ENCODE assay signal across 24 mouse cellular contexts in genomic region chr1:71341370-71342260, GRCm38 (mm10).
A peak's percentile ranks its signal among the peaks of the same experiment; 100 is the strongest.
DNase-seq lines count a peak whose midpoint lies in the region; ATAC-seq and TF ChIP-seq lines count a peak whose summit lies in the region.
"Had no signal": no experiment of that assay in that cellular context is flagged by ENCODE, and none has a peak within 500 bp of the region (broad histone marks: within the 10 kb centered on the region; RNA-seq: fewer than 3 reads in every experiment).

No protein-coding gene starts in this region.

- no peak for DNase-seq in midbrain, embryonic 10.5 days (ENCODE audit: low spot score)
- peak; percentile 5 for DNase-seq in brain, adult 2 months (ENCODE audit: low read depth, low spot score)
- DNase-seq in gastrocnemius, adult 2 months, result no peak
- no peak for DNase-seq in adrenal gland, postnatal 14 days
- DNase-seq: adrenal gland, postnatal 36 days; cerebellum, adult 11 months; cerebellum, adult 9-10 months; cerebellum, postnatal 36 days; heart, adult 2 months; heart, postnatal 10 days; kidney, adult 9 months; kidney, postnatal 10 days; liver; lung, adult 2 months; lung, postnatal 10 days; right cerebral cortex, postnatal 14 days had no signal

- H3K9ac ChIP-seq in midbrain, embryonic 12.5 days (replicated peaks), result no peak overlapping the region
- no peak overlapping the region for H3K9ac ChIP-seq in forebrain, embryonic 13.5 days
- H3K9ac ChIP-seq in neural tube, embryonic 14.5 days (replicated peaks; ENCODE audit: low read depth, low read length), result no peak overlapping the region
- H3K9ac ChIP-seq: heart, embryonic 13.5 days; liver, embryonic 14.5 days; stomach, embryonic 15.5 days had no signal

- peaks cover 12% of the 10 kb centered on the region for H3K4me1 ChIP-seq in midbrain, embryonic 12.5 days
- peaks cover 7% of the 10 kb centered on the region; the same call in 1 of the 2 replicates for H3K4me1 ChIP-seq in midbrain, embryonic 10.5 days
- H3K4me1 ChIP-seq in forebrain, embryonic 13.5 days, result peaks cover 21% of the 10 kb centered on the region
- peaks cover 7% of the 10 kb centered on the region; the same call in 1 of the 2 replicates for H3K4me1 ChIP-seq in neural tube, embryonic 14.5 days (ENCODE audit: control insufficient read depth, insufficient read depth, low read length)
- H3K4me1 ChIP-seq: stomach, embryonic 15.5 days had no signal

- no peaks in the 10 kb centered on the region for H3K9me3 ChIP-seq in midbrain, embryonic 12.5 days
- H3K9me3 ChIP-seq in midbrain, embryonic 10.5 days (replicated peaks), result no peaks in the 10 kb centered on the region
- H3K9me3 ChIP-seq in forebrain, embryonic 13.5 days (replicated peaks), result no peaks in the 10 kb centered on the region
- H3K9me3 ChIP-seq in neural tube, embryonic 14.5 days (ENCODE audit: control insufficient read depth, low read length), result no peaks in the 10 kb centered on the region
- H3K9me3 ChIP-seq: heart, embryonic 13.5 days; stomach, embryonic 15.5 days had no signal

- H3K27me3 ChIP-seq in midbrain, embryonic 12.5 days, result no peaks in the 10 kb centered on the region
- H3K27me3 ChIP-seq in midbrain, embryonic 10.5 days (ENCODE audit: low read depth, poor library complexity, severe bottlenecking), result no peaks in the 10 kb centered on the region
- peaks cover 6% of the 10 kb centered on the region; the same call in 1 of the 2 replicates for H3K27me3 ChIP-seq in forebrain, embryonic 13.5 days
- H3K27me3 ChIP-seq in neural tube, embryonic 14.5 days (ENCODE audit: control insufficient read depth, insufficient read depth, low read length), result no peaks in the 10 kb centered on the region
- H3K27me3 ChIP-seq: heart, embryonic 13.5 days; stomach, embryonic 15.5 days had no signal

- no peak overlapping the region for H3K27ac ChIP-seq in midbrain, embryonic 12.5 days (replicated peaks)
- no peak overlapping the region for H3K27ac ChIP-seq in midbrain, embryonic 10.5 days (replicated peaks)
- no peak overlapping the region for H3K27ac ChIP-seq in forebrain, embryonic 13.5 days
- no peak overlapping the region for H3K27ac ChIP-seq in neural tube, embryonic 14.5 days (ENCODE audit: low read depth, low read length)
- H3K27ac ChIP-seq in gastrocnemius, adult 2 months, result no peak overlapping the region
- H3K27ac ChIP-seq: heart, adult 2 months; heart, embryonic 13.5 days; liver, embryonic 14.5 days; stomach, embryonic 15.5 days had no signal

- intact Hi-C loops in gastrocnemius, adult 2 months (cut with DNase I), result no loop called here

- 66% methylated on average over 7 of the region's 7 CpGs for WGBS in midbrain, embryonic 12.5 days
- WGBS in midbrain, embryonic 10.5 days, result 74% methylated on average over 7 of the region's 7 CpGs
- 17% methylated on average over 7 of the region's 7 CpGs for WGBS in forebrain, embryonic 13.5 days
- 42% methylated on average over 7 of the region's 7 CpGs for WGBS in neural tube, embryonic 14.5 days

- H3K36me3 ChIP-seq in midbrain, embryonic 12.5 days, result no peaks in the 10 kb centered on the region
- H3K36me3 ChIP-seq in midbrain, embryonic 10.5 days, result no peaks in the 10 kb centered on the region
- no peaks in the 10 kb centered on the region for H3K36me3 ChIP-seq in forebrain, embryonic 13.5 days (ENCODE audit: poor library complexity, severe bottlenecking)
- H3K36me3 ChIP-seq in neural tube, embryonic 14.5 days (ENCODE audit: control insufficient read depth, insufficient read depth, low read length), result no peaks in the 10 kb centered on the region
- H3K36me3 ChIP-seq: heart, embryonic 13.5 days; stomach, embryonic 15.5 days had no signal

- TF ChIP-seq CTCF in gastrocnemius, adult 2 months (IDR thresholded peaks at IDR 0.05), result no peak

- 0 out of 2 replicates have a peak, but pooled peaks have one; percentile 38 for ATAC-seq in midbrain, embryonic 12.5 days (ENCODE audit: low FRiP score, low read depth)
- peak; percentile 90 for ATAC-seq in forebrain, embryonic 13.5 days
- ATAC-seq in neural tube, embryonic 14.5 days (ENCODE audit: low read depth), result peak; percentile 69
- ATAC-seq: CD4-positive, CD25-positive, alpha-beta regulatory T cell, adult 4 months; intestine, embryonic 16.5 days had no signal

- no peak overlapping the region for H3K4me2 ChIP-seq in midbrain, embryonic 12.5 days (replicated peaks)
- H3K4me2 ChIP-seq in forebrain, embryonic 13.5 days, result no peak overlapping the region; the same call in 1 of the 2 replicates
- H3K4me2 ChIP-seq in neural tube, embryonic 14.5 days (ENCODE audit: low read depth, low read length), result no peak overlapping the region
- H3K4me2 ChIP-seq: heart, embryonic 13.5 days; stomach, embryonic 15.5 days had no signal

- H3K4me3 ChIP-seq in midbrain, embryonic 12.5 days, result no peak overlapping the region
- no peak overlapping the region for H3K4me3 ChIP-seq in midbrain, embryonic 10.5 days
- no peak overlapping the region for H3K4me3 ChIP-seq in forebrain, embryonic 13.5 days
- no peak overlapping the region for H3K4me3 ChIP-seq in neural tube, embryonic 14.5 days (ENCODE audit: low read depth, low read length)
- no peak overlapping the region for H3K4me3 ChIP-seq in gastrocnemius, adult 2 months
- H3K4me3 ChIP-seq: heart, adult 2 months; heart, embryonic 13.5 days; stomach, embryonic 15.5 days had no signal

Comparison
In these comparisons a context has a peak if more than half of its experiments do, and no peak if none do; other contexts are left out.
1. ATAC-seq: peak in every context shown above with its lines; median percentile 90 in forebrain, embryonic 13.5 days; 69 in neural tube, embryonic 14.5 days; 38 in midbrain, embryonic 12.5 days.